Mouse (Mus musculus): ENCODE data around the gene Itfg2. TPM values are rescaled to one million over a fixed set of nuclear protein-coding genes. Genes with fewer than 3 reads are reported as not detected.

Itfg2 gene
- polyA plus RNA-seq, 1 experiment from 2014 or later, result 38.4 TPM

DNA sequence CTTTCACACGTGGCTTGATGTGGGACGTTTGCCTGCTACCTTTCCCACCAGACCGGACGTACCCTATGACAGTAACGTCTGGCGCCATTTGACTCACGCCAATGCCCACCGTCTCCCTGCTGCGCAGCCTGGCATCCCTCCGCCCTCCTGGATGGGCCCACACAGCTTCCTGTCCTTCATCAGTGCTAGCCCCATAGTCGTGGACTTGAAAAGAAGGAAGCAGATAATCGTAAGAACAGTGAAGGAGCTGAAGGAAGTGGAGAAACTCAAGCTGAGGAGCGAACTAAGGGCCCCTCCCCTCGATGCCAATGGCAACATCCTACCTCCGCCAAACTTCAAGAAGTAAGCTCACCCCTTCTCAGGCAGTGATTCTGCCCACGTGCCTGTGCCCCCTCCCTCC is 45.1 kb downstream of the Itfg2 start:
- Histone ChIP-seq H3K9me3 (no peaks in the 10 kb centered on the region), H3K27ac (no peak overlapping the region), H3K27me3 (no peaks in the 10 kb centered on the region), H3K4me2 (replicated peaks) (no peak overlapping the region), H3K9ac (no peak overlapping the region), H3K36me3 (peaks cover 17% of the 10 kb centered on the region), H3K4me1 (0 out of 2 replicates have a peak, but pooled peaks cover 5% of the 10 kb centered on the region), H3K4me3 (no peak overlapping the region)
- no peak for ATAC-seq (ENCODE audit: insufficient number of reproducible peaks, insufficient read depth, low FRiP score, low TSS enrichment)
- WGBS, result 86% methylated on average over 16 of the region's 16 CpGs

DNA sequence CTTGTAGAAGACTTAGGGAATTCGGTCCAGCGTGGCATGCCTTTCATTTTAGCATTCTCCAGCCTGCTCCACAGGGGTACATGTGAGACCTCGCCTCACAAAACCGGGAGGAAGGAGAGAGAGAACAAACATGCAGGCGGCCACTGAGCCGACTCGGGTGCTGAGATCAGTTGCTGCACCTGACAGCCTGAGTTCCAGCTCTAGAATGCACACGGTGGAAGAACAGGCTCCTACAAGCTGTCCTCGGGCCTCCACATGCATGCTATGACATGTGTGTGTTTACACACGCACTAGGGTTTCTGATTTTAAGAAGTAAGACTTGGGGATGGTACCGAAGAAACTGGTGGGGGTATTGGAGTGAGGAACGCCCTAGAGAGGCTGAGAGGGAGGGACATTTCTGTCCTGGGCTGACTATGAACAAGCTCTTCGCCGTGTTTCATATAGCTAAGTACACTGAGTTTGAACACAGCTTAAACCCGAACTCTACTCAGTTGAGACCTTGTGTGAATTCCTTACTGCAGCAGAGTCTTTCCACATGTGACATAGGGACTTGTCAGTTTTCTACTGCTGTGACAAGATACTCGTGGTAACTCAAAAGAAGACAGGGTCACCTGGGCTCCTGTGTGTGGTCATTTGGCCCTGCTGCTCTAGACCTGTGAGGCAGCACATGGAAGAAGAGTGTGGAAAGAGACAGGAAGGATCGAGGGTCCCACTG is 48.2 kb downstream of the Itfg2 start:
- no peak for ATAC-seq (ENCODE audit: insufficient number of reproducible peaks, insufficient read depth, low FRiP score, low TSS enrichment)
- Histone ChIP-seq H3K4me2 (replicated peaks) (no peak overlapping the region), H3K36me3 (peaks cover 48% of the 10 kb centered on the region), H3K4me3 (no peak overlapping the region), H3K4me1 (peaks cover 10% of the 10 kb centered on the region; the same call in 1 of the 2 replicates), H3K27ac (no peak overlapping the region), H3K9ac (no peak overlapping the region), H3K9me3 (no peaks in the 10 kb centered on the region), H3K27me3 (no peaks in the 10 kb centered on the region)
- WGBS, result 86% methylated on average over 17 of the region's 17 CpGs

DNA sequence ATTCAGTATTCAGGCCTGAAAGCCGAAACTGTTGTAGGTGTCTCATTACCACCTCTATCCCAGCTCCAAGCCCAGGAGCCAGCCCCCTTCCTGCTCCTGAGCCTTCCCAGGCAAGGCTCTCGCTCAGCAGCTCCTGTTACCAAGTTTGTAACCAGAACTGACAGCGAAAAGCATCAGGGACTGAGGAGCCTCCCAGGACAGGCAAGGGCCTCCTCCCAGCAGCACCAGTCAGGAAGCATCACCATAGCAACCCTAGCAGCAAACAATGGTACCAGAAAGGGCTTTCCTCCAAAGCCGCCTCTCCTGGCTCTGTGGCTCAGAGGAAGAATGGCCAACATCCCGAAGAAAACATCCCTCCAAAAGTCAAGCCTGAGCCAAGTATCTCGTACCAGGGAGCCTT is 49.5 kb downstream of the Itfg2 start, which contains the start of the genes Tex52 and Gm44596:
Gene Tex52, plus strand, starts transcription at position 265 of the 400 bp plus-strand sequence.
Gene Gm44596, plus strand, starts transcription at position 312 of the 400 bp plus-strand sequence.
- peak; percentile 79 for ATAC-seq (ENCODE audit: insufficient number of reproducible peaks, insufficient read depth, low FRiP score, low TSS enrichment)
- Histone ChIP-seq H3K9ac (0 out of 2 replicates have a peak within 1 kb of the TSS, but pooled peaks have one; percentile 7), H3K4me3 (no peak within 1 kb of the TSS), H3K36me3 (peaks cover 61% of the 10 kb centered on the region), H3K9me3 (no peaks in the 10 kb centered on the region), H3K4me1 (peaks cover 10% of the 10 kb centered on the region; the same call in 1 of the 2 replicates), H3K27ac (peak within 1 kb of the TSS; percentile 60; the same call in 1 of the 2 replicates), H3K4me2 (replicated peaks) (no peak within 1 kb of the TSS), H3K27me3 (no peaks in the 10 kb centered on the region)
- WGBS, result 33% methylated on average over 6 of the region's 6 CpGs

GRCm38 (mm10) chr6:128370040-128370439 is 54.7 kb downstream of the Itfg2 start:
- peaks cover 94% of the 10 kb centered on the region for H3K36me3 ChIP-seq
- no peaks in the 10 kb centered on the region for H3K27me3 ChIP-seq
- no peak overlapping the region for H3K4me2 ChIP-seq (replicated peaks)
- no peak overlapping the region for H3K4me3 ChIP-seq
- H3K9me3 ChIP-seq, result no peaks in the 10 kb centered on the region
- H3K4me1 ChIP-seq, result peaks cover 10% of the 10 kb centered on the region; the same call in 1 of the 2 replicates
- H3K9ac ChIP-seq, result no peak overlapping the region
- 94% methylated on average over 5 of the region's 5 CpGs for WGBS
- H3K27ac ChIP-seq, result no peak overlapping the region
- no peak for ATAC-seq (ENCODE audit: insufficient number of reproducible peaks, insufficient read depth, low FRiP score, low TSS enrichment)

GRCm38 (mm10) chr6:128366466-128366865 is 58.3 kb downstream of the Itfg2 start:
- H3K4me3 ChIP-seq, result no peak overlapping the region
- no peaks in the 10 kb centered on the region for H3K27me3 ChIP-seq
- peaks cover 58% of the 10 kb centered on the region for H3K36me3 ChIP-seq
- H3K27ac ChIP-seq, result no peak overlapping the region
- no peak for ATAC-seq (ENCODE audit: insufficient number of reproducible peaks, insufficient read depth, low FRiP score, low TSS enrichment)
- 92% methylated on average over 5 of the region's 5 CpGs for WGBS
- H3K4me1 ChIP-seq, result peaks cover 8% of the 10 kb centered on the region
- H3K9me3 ChIP-seq, result no peaks in the 10 kb centered on the region
- no peak overlapping the region for H3K9ac ChIP-seq
- H3K4me2 ChIP-seq (replicated peaks), result no peak overlapping the region

GRCm38 (mm10) chr6:128364721-128365120 is 60.0 kb downstream of the Itfg2 start:
- Histone ChIP-seq H3K9ac (no peak overlapping the region), H3K27ac (no peak overlapping the region), H3K27me3 (no peaks in the 10 kb centered on the region), H3K4me1 (peaks cover 17% of the 10 kb centered on the region), H3K9me3 (no peaks in the 10 kb centered on the region), H3K36me3 (peaks cover 40% of the 10 kb centered on the region), H3K4me3 (no peak overlapping the region), H3K4me2 (replicated peaks) (no peak overlapping the region; the same call in 1 of the 2 replicates)
- ATAC-seq (ENCODE audit: insufficient number of reproducible peaks, insufficient read depth, low FRiP score, low TSS enrichment), result no peak
- WGBS, result 81% methylated on average over 6 of the region's 6 CpGs

DNA sequence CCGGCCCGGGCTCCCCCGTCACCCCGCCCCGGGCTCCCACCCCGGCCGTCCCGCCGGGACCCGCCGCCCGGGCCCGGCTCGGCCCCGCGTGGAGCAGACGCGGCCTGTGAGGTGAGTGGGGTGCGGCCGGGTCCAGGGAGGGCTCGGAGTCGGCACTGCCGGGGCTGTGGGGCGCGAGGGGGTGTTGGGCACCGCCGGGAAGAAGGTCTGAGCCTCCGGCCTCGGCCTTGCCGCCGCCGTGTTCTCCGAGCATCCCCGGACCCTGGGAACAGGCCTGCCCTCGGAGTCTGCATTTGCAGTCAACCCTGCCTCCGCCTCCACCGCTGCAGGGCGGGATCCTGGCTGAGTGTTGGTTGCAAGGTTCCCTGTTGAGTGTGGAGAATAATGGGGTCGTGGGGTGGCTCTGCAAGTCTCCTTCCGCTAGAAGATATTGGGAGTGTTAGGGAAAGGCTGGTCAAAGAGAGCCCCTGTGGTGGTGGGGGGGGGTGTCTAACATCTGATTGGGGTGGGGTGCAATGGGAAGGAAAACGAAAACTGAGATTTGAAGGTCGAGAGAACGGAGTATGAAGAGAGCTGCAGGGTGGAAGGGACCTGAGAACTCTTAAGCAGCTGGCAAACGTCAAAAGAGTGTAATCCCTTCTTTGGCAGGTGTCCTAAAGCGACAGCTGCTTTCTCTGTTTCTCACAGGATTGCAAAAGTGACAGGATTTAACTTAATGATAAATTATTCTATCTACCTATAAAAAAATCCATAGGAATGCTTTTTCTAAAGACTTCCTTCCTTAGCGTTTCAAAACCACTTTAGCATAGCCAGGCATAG is 61.5 kb downstream of the Itfg2 start:
- 2% methylated on average over 45 of the region's 46 CpGs for WGBS
- peak overlapping the region; percentile 92 for H3K4me2 ChIP-seq (replicated peaks)
- H3K9me3 ChIP-seq, result no peaks in the 10 kb centered on the region
- ATAC-seq (ENCODE audit: insufficient number of reproducible peaks, insufficient read depth, low FRiP score, low TSS enrichment), result peak; percentile 43
- no peaks in the 10 kb centered on the region for H3K27me3 ChIP-seq
- peak overlapping the region; percentile 81 for H3K9ac ChIP-seq
- H3K4me1 ChIP-seq, result peaks cover 19% of the 10 kb centered on the region
- peak overlapping the region; percentile 95 for H3K27ac ChIP-seq
- peak overlapping the region; percentile 90 for H3K4me3 ChIP-seq
- peaks cover 34% of the 10 kb centered on the region for H3K36me3 ChIP-seq

DNA sequence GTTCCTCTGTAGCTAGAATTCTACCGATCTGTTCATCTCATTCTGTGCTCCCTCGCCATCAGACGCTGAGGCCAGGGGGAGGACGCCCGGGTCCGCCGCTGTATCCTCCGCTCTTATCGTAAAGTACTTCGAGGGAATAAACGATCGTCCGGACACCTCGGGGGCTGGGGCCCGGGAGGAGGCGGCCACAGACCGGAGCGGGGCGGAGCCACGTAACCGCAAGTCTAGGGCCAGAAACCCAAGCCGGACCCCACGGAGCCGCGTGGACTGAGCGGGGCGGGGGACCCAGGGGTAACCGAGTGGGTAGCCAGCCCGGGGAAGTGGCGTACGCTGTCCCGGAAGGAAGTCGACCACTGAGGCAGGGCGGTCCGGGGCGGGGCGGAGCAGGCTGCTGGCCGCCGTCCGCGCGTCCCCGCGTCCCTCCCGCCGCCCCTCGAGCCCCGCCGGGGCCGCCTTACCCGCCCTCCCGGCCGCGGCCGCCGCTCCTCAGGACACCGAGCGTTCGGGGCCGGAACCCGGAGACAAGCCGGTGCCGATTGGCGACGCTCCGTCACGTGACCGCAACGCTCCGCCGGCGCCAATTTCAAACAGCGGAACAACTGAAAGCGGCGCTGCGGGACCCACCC is 62.2 kb downstream of the Itfg2 start, which contains the start of the genes Rhno1 and Foxm1:
Gene Rhno1, minus strand, starts transcription at position 531 of the 626 bp plus-strand sequence.
Gene Foxm1, plus strand, starts transcription at position 587 of the 626 bp plus-strand sequence.
- Histone ChIP-seq H3K9ac (peak within 1 kb of the TSS; percentile 81), H3K4me2 (replicated peaks) (peak within 1 kb of the TSS; percentile 92), H3K27me3 (no peaks in the 10 kb centered on the region), H3K4me1 (peaks cover 19% of the 10 kb centered on the region), H3K27ac (peak within 1 kb of the TSS; percentile 95), H3K9me3 (no peaks in the 10 kb centered on the region), H3K4me3 (peak within 1 kb of the TSS; percentile 90), H3K36me3 (peaks cover 34% of the 10 kb centered on the region)
- peak; percentile 92 for ATAC-seq (ENCODE audit: insufficient number of reproducible peaks, insufficient read depth, low FRiP score, low TSS enrichment)
- WGBS, result under 1% methylated on average over 74 of the region's 76 CpGs

DNA sequence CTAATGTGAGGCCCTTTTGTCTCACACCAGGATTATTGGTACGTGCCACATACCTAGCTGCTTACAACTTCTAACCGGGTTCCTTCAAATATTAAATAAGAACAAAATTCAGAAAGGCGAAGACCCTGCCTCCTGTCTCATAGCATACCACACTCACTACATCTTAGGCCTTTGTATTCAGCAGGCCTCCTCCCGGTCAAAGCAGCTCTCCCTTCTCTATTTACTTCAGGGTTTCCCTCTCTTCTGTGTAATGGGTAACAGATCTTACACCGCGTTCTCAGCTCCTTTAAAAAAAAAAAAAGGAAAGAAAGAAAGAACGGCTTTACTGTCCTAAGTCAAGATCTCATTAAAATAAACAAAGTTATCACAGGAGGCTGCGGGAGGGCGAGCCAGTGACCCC is 62.8 kb downstream of the Itfg2 start:
- peak overlapping the region; percentile 95 for H3K27ac ChIP-seq
- peak overlapping the region; percentile 92 for H3K4me2 ChIP-seq (replicated peaks)
- H3K9me3 ChIP-seq, result no peaks in the 10 kb centered on the region
- peaks cover 34% of the 10 kb centered on the region for H3K36me3 ChIP-seq
- peaks cover 19% of the 10 kb centered on the region for H3K4me1 ChIP-seq
- peak overlapping the region; percentile 81 for H3K9ac ChIP-seq
- no peak for ATAC-seq (ENCODE audit: insufficient number of reproducible peaks, insufficient read depth, low FRiP score, low TSS enrichment)
- no peaks in the 10 kb centered on the region for H3K27me3 ChIP-seq
- H3K4me3 ChIP-seq, result peak overlapping the region; percentile 90
- 17% methylated on average over 9 of the region's 9 CpGs for WGBS

Data from embryonic facial prominence, embryonic 12.5 days (tissue).